Mouse (Mus musculus) C2C12 (cell line): Measurements from ENCODE around the gene Cyp4f18. TPM values are rescaled to one million over a fixed set of nuclear protein-coding genes. Genes with fewer than 3 reads are reported as not detected.

ENCODE experiments used
- H3K27me3 ChIP-seq: one replicate; pipeline ENCODE4 v1.6.1; 2011; ENCODE audit not compliant: control insufficient read depth, insufficient read depth, insufficient read length
- H3K36me3 ChIP-seq: one replicate; pipeline ENCODE4 v1.6.1; 2011; ENCODE audit not compliant: control insufficient read depth, insufficient read depth
- H3K4me3 ChIP-seq: one replicate; pipeline ENCODE4 v1.5.1; 2011; ENCODE audit warnings: mild to moderate bottlenecking, control low read depth; ENCODE audit not compliant: poor library complexity, insufficient read depth, severe bottlenecking
- H3K79me2 ChIP-seq: one replicate; pipeline ENCODE4 v1.6.1; 2011; ENCODE audit not compliant: control insufficient read depth, insufficient read depth
- H3K79me3 ChIP-seq: one replicate; pipeline ENCODE4 v1.6.1; 2011; ENCODE audit warnings: low read depth, control low read depth
- H3ac ChIP-seq: one replicate; pipeline ENCODE3; 2011; ENCODE audit warnings: low read depth; ENCODE audit not compliant: control insufficient read depth, insufficient read length
- CEBPB ChIP-seq: IDR thresholded peaks from one replicate; pipeline ENCODE4 v1.6.1; 2011; ENCODE audit warnings: low read depth, mild to moderate bottlenecking, control low read depth, moderate library complexity
- CTCF ChIP-seq: IDR thresholded peaks from one replicate; pipeline ENCODE4 v1.5.1; 2011; ENCODE audit not compliant: control insufficient read depth, insufficient read depth, insufficient read length
- FOSL1 ChIP-seq: IDR thresholded peaks from one replicate; pipeline ENCODE4 v1.8.0; 2011; ENCODE audit warnings: mild to moderate bottlenecking, low read length; ENCODE audit not compliant: poor library complexity, insufficient read depth, severe bottlenecking
- MAX ChIP-seq: IDR thresholded peaks from one replicate; pipeline ENCODE4 v1.6.1; 2011; ENCODE audit warnings: mild to moderate bottlenecking, control low read depth
- MYOD1 ChIP-seq: IDR thresholded peaks from one replicate; pipeline ENCODE4 v1.6.1; 2011; ENCODE audit warnings: low read depth; ENCODE audit not compliant: control insufficient read depth, insufficient read length
- MYOG ChIP-seq: IDR thresholded peaks from one replicate; pipeline ENCODE4 v1.6.1; 2011; ENCODE audit not compliant: control insufficient read depth, insufficient read length; ENCODE audit errors: extremely low read depth
- USF1 ChIP-seq: IDR thresholded peaks from one replicate; pipeline ENCODE4 v1.6.1; 2011; ENCODE audit warnings: low read depth, mild to moderate bottlenecking, control low read depth, moderate library complexity
- polyA plus RNA-seq: library from polyadenylated mRNA; unstranded; fragments of >200 nt; fragmentation: generic; extraction: Trizol; gene quantifications from one replicate; pipeline ENCODE4 v1.2.1, GENCODE M21; 2012; ENCODE audit warnings: missing spikeins

Gene Cyp4f18
- polyA plus RNA-seq, 1 experiment = not detected

GRCm38 (mm10) chr8:72002942-72003341 lies 6.5 kb downstream of the Cyp4f18 start:
- peaks cover 3% of the 10 kb centered on the region for H3K27me3 ChIP-seq
- no peak overlapping the region for H3ac ChIP-seq
- no peaks in the 10 kb centered on the region for H3K36me3 ChIP-seq
- H3K4me3 ChIP-seq = no peak overlapping the region
- TF ChIP-seq USF1 (no peak), MAX (no peak), MYOG (no peak), MYOD1 (no peak), CEBPB (no peak)
- H3K79me2 ChIP-seq = no peaks in the 10 kb centered on the region
- no peaks in the 10 kb centered on the region for H3K79me3 ChIP-seq

GRCm38 (mm10) chr8:72000223-72000622 lies 9.2 kb downstream of the Cyp4f18 start:
- H3K79me3 ChIP-seq = no peaks in the 10 kb centered on the region
- peaks cover 3% of the 10 kb centered on the region for H3K27me3 ChIP-seq
- no peak for TF ChIP-seq USF1
- no peak for TF ChIP-seq CEBPB
- TF ChIP-seq MAX = no peak
- TF ChIP-seq CTCF = no peak
- TF ChIP-seq FOSL1 = no peak
- no peak for TF ChIP-seq MYOD1
- TF ChIP-seq MYOG = no peak
- H3ac ChIP-seq = no peak overlapping the region
- no peaks in the 10 kb centered on the region for H3K79me2 ChIP-seq
- H3K36me3 ChIP-seq = no peaks in the 10 kb centered on the region
- no peak overlapping the region for H3K4me3 ChIP-seq

- no peaks in the 10 kb centered on the region for H3K79me3 ChIP-seq
- H3K27me3 ChIP-seq = peaks cover 3% of the 10 kb centered on the region
- no peak for TF ChIP-seq MYOD1
- no peak for TF ChIP-seq USF1
- no peak for TF ChIP-seq MAX
- no peak for TF ChIP-seq FOSL1
- TF ChIP-seq MYOG = no peak
- TF ChIP-seq CEBPB = no peak
- TF ChIP-seq CTCF = no peak
- H3K36me3 ChIP-seq = no peaks in the 10 kb centered on the region
- H3K4me3 ChIP-seq = no peak overlapping the region
- H3K79me2 ChIP-seq = no peaks in the 10 kb centered on the region
- no peak overlapping the region for H3ac ChIP-seq
Observed at GRCm38 (mm10) chr8:71999434-71999833, 10.0 kb downstream of the Cyp4f18 start.

GRCm38 (mm10) chr8:71988867-71989599 lies 20.4 kb downstream of the Cyp4f18 start:
- H3ac ChIP-seq = no peak overlapping the region
- H3K4me3 ChIP-seq = no peak overlapping the region
- TF ChIP-seq CEBPB (no peak), MAX (no peak), FOSL1 (no peak), MYOG (no peak), CTCF (no peak), USF1 (no peak)
- H3K27me3 ChIP-seq = peaks cover 27% of the 10 kb centered on the region
- no peaks in the 10 kb centered on the region for H3K79me3 ChIP-seq
- H3K36me3 ChIP-seq = no peaks in the 10 kb centered on the region
- H3K79me2 ChIP-seq = no peaks in the 10 kb centered on the region

- H3K27me3 ChIP-seq = peaks cover 27% of the 10 kb centered on the region
- no peaks in the 10 kb centered on the region for H3K79me3 ChIP-seq
- no peak overlapping the region for H3K4me3 ChIP-seq
- TF ChIP-seq MYOG (no peak), USF1 (no peak), FOSL1 (no peak), MYOD1 (no peak), CEBPB (no peak), CTCF (no peak), MAX (no peak)
- no peaks in the 10 kb centered on the region for H3K79me2 ChIP-seq
- no peaks in the 10 kb centered on the region for H3K36me3 ChIP-seq
- no peak overlapping the region for H3ac ChIP-seq
Observed at GRCm38 (mm10) chr8:71988110-71988866, 21.1 kb downstream of the Cyp4f18 start.
